Mouse (Mus musculus) stomach, postnatal 0 days (tissue): ENCODE measurements at regions not wholly inside any gene's neighbourhood (a gene's known extent, or its start where the extent isn't known, plus 50 kb on each side); places are given as distances from the start of the nearest gene placed in this dataset.

Experiments used
- ATAC-seq: fragments of 200-750 bp; cut with Nextera tagmentation; 2 replicates; pipeline ENCODE4 v1.8.0; 2017; ENCODE audit not compliant: low FRiP score, low TSS enrichment
- DNase-seq: peaks from one replicate; pipeline ENCODE4 v3.0.0-alpha.2; 2016; ENCODE audit warnings: low spot score
- H3K27ac ChIP-seq: fragments of 300-500 bp; sonication (generic); replicated peaks from 2 replicates; pipeline ENCODE4 v1.5.1; 2014; ENCODE audit warnings: mild to moderate bottlenecking, control low read depth
- H3K27me3 ChIP-seq: fragments of 300-500 bp; sonication (generic); 2 replicates; pipeline ENCODE4 v1.6.1; 2014; ENCODE audit warnings: low read length; ENCODE audit not compliant: control insufficient read depth, insufficient read depth
- H3K36me3 ChIP-seq: fragments of 300-500 bp; sonication (generic); 2 replicates; pipeline ENCODE4 v1.6.1; 2014; ENCODE audit warnings: low read length, mixed read lengths; ENCODE audit not compliant: control insufficient read depth, insufficient read depth
- H3K4me1 ChIP-seq: fragments of 300-500 bp; sonication (generic); replicated peaks from 2 replicates; pipeline ENCODE4 v1.6.1; 2014; ENCODE audit warnings: antibody characterized with exemption; ENCODE audit not compliant: control insufficient read depth, insufficient read depth
- H3K4me2 ChIP-seq: fragments of 300-500 bp; sonication (generic); replicated peaks from 2 replicates; pipeline ENCODE4 v1.6.1; 2014; ENCODE audit warnings: low read depth, mild to moderate bottlenecking, control low read depth, moderate library complexity
- H3K4me3 ChIP-seq: fragments of 300-500 bp; sonication (generic); 2 replicates; pipeline ENCODE4 v1.5.1; 2014; ENCODE audit warnings: low read depth, low read length, control low read depth
- H3K9ac ChIP-seq: fragments of 300-500 bp; sonication (generic); 2 replicates; pipeline ENCODE4 v1.6.1; 2014; ENCODE audit warnings: mild to moderate bottlenecking, low read length, control low read depth, mixed read lengths
- H3K9me3 ChIP-seq: fragments of 300-500 bp; sonication (generic); 2 replicates; pipeline ENCODE4 v1.6.1; 2016; ENCODE audit warnings: low read length; ENCODE audit not compliant: control insufficient read depth
- CTCF ChIP-seq: IDR thresholded peaks from 2 replicates; pipeline ENCODE4 v1.5.1; 2016; ENCODE audit warnings: antibody characterized with exemption, low read depth, mild to moderate bottlenecking, moderate library complexity
- EP300 ChIP-seq: optimal IDR thresholded peaks from 2 replicates; pipeline ENCODE3; 2016; ENCODE audit warnings: antibody characterized with exemption
- WGBS: fragments of 180-500 bp; shearing (Covaris S2); extraction: QIAGEN DNeasy Blood & Tissue Kit; methylation state at CpG from one replicate; pipeline ENCODE4 v1.1.7; 2014; 5-methylcytosine and 5-hydroxymethylcytosine counted together

DNA sequence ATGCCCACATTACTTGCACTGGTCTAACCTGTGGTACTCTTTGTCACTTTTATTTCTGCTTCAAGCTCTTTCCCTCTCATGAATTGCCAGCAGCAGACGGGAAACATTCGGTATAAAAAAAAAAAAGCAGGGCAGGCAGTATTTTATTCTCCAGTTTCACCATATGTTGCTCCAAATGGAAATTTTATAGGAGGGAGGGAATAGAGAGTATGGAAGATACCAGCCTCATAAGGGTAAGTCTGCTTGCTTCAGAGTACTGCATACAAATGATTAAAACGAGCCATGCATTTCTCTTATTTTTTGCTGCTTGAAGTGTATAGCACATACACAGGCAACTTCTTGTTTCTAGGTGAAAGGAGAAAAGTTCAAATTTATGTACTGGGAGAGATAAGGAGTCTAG, 667.5 kb downstream of the Mat2b start:
- Histone ChIP-seq H3K36me3 (no peaks in the 10 kb centered on the region), H3K4me3 (no peak overlapping the region), H3K4me2 (no peak overlapping the region), H3K9ac (no peak overlapping the region), H3K4me1 (no peaks in the 10 kb centered on the region), H3K27me3 (no peaks in the 10 kb centered on the region), H3K27ac (no peak overlapping the region), H3K9me3 (no peaks in the 10 kb centered on the region)
- DNase-seq = no peak
- no peak for ATAC-seq
- TF ChIP-seq CTCF (no peak), EP300 (no peak)
- WGBS = 74% methylated on average over 3 of the region's 3 CpGs

DNA sequence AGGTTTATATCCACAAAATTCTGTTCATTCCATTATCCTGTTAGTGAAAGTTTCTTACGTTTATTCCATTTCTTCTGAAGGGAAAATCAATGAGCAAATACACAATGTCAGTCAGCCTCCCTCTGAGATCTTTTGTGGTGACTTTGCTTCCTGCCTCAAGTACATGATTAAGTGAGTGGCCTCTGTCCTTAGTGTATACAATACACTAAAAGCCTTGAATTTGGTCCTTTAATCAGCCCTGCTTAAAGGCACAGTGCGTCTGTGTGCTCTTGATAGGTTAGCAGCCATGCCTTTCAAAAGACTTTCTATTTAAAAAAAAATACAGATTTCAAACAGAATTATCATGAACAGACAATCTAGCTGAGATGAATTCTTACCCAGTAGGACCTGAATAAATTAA, 695.5 kb downstream of the Mat2b start:
- 10% methylated on average over 2 of the region's 2 CpGs for WGBS
- Histone ChIP-seq H3K9me3 (no peaks in the 10 kb centered on the region), H3K27ac (no peak overlapping the region), H3K4me1 (no peaks in the 10 kb centered on the region), H3K4me2 (no peak overlapping the region), H3K9ac (no peak overlapping the region), H3K27me3 (no peaks in the 10 kb centered on the region), H3K36me3 (no peaks in the 10 kb centered on the region), H3K4me3 (no peak overlapping the region)
- ATAC-seq (no peak), DNase-seq (no peak)
- TF ChIP-seq EP300 (no peak), CTCF (no peak)

DNA sequence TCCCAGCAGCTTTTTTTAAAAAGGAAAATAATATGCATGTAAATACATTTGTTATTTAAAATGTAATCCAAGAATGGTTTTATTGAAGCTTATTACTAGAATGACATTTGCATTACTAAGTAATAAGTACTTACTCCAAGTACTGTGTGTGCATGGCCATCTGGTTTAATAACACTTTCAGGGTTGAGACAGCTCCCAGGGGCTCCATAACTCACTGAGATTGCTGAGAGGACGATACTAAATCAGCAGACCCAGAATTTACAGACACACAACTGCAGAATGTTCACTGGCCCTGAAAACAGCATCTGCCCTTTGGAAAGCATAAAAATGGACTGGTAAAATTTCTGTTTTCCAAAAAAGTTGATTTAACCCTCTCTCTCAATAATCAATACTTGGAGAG, 696.4 kb downstream of the Mat2b start:
- ATAC-seq (no peak), DNase-seq (no peak)
- Histone ChIP-seq H3K4me2 (no peak overlapping the region), H3K9me3 (no peaks in the 10 kb centered on the region), H3K27me3 (no peaks in the 10 kb centered on the region), H3K9ac (no peak overlapping the region), H3K4me1 (no peaks in the 10 kb centered on the region), H3K4me3 (no peak overlapping the region), H3K27ac (no peak overlapping the region), H3K36me3 (no peaks in the 10 kb centered on the region)
- 54% methylated on average over 1 of the region's 1 CpGs for WGBS
- no peak for TF ChIP-seq EP300
- no peak for TF ChIP-seq CTCF

DNA sequence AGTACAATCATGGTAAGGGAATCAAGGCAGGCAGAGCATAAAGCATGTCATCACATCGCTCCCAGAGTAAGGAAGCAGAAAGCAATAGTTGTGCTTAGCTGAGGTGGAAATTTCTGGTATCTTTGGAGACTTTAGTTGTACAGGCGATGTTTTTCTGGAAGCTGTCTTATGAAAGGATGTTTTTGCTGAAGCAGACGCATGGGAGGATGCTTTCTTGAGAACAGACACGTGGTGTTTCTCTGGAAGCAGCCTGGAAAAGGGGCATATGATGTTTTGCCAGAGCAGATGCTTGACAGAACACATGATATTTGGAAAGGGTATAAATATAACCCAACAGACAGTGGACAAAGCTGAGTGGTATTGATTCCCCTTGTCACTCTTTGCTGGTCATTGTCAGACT, 722.4 kb downstream of the Mat2b start:
- ATAC-seq (no peak), DNase-seq (no peak)
- Histone ChIP-seq H3K27ac (no peak overlapping the region), H3K27me3 (no peaks in the 10 kb centered on the region), H3K4me1 (no peaks in the 10 kb centered on the region), H3K4me3 (no peak overlapping the region), H3K9ac (no peak overlapping the region), H3K36me3 (no peaks in the 10 kb centered on the region), H3K4me2 (no peak overlapping the region), H3K9me3 (no peaks in the 10 kb centered on the region)
- 71% methylated on average over 4 of the region's 4 CpGs for WGBS
- TF ChIP-seq EP300 = no peak
- no peak for TF ChIP-seq CTCF

DNA sequence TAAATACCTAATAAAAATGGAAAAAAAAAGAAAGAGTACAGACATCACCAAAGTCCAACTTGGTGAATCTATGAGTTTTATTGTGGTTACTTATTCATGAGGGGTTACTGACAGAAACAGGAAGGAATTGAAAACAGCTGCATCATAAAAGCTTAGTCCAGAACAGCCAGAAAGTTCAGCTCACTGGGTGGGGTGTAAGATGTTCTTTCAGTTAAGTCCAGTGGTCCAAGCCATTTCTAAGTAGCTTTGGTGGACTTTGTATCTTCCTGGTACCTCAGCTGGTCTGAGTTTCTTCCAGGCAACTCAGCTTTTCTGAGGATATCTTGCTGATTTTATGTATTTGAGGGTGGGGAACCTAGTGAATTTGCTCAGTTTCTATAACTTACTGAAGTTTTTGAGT, 731.3 kb downstream of the Mat2b start:
- no peaks in the 10 kb centered on the region for H3K4me1 ChIP-seq
- ATAC-seq (no peak), DNase-seq (no peak)
- H3K36me3 ChIP-seq = no peaks in the 10 kb centered on the region
- no peaks in the 10 kb centered on the region for H3K9me3 ChIP-seq
- H3K27me3 ChIP-seq = no peaks in the 10 kb centered on the region
- TF ChIP-seq EP300 (no peak), CTCF (no peak)
- no peak overlapping the region for H3K9ac ChIP-seq
- no peak overlapping the region for H3K4me2 ChIP-seq
- H3K27ac ChIP-seq = no peak overlapping the region
- no peak overlapping the region for H3K4me3 ChIP-seq

DNA sequence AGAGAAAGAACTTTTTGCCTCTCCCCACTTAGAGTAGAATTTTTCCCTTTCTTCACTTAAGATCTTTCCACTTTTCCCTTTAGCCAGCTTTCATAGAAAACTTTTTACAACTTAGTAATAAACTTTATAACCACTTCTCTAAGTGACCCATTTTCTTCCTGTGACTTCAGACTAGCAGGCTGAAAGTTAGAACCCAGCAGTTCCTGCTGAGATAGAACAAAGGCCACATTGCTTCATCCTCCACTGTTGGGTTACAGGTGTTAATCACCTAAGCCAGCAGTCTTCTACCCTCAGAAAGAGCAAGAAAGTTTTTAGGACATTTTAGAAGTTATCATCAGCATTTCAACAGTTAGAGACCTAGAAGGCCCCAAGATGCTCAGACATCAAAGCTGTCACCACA, 740.6 kb downstream of the Mat2b start:
- Histone ChIP-seq H3K9me3 (no peaks in the 10 kb centered on the region), H3K4me3 (no peak overlapping the region), H3K9ac (no peak overlapping the region), H3K36me3 (no peaks in the 10 kb centered on the region), H3K27me3 (no peaks in the 10 kb centered on the region), H3K4me1 (no peaks in the 10 kb centered on the region), H3K27ac (no peak overlapping the region), H3K4me2 (no peak overlapping the region)
- no peak for TF ChIP-seq CTCF
- no peak for TF ChIP-seq EP300
- ATAC-seq (no peak), DNase-seq (no peak)

DNA sequence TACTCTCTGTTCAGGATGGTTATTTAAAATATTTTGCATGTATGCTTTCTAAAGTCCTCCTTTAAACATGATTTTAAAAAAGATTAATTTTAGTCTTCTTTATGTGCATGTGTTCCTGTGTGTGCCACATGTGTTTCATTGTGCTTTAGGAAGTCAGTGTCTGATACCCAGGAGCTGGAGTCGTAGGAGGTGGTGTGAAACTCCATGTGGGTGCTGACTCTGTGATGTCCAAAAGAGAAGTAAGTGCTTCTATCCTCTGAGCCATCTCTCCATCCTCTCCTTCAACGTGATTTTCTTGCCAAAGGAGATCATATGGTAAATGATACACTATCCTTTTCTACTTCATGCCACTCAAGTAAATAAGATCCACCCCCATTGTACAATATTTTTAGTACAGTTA, 750.8 kb downstream of the Mat2b start:
- 79% methylated on average over 2 of the region's 2 CpGs for WGBS
- no peak overlapping the region for H3K4me2 ChIP-seq
- TF ChIP-seq EP300 (no peak), CTCF (no peak)
- no peaks in the 10 kb centered on the region for H3K36me3 ChIP-seq
- no peak overlapping the region for H3K27ac ChIP-seq
- no peaks in the 10 kb centered on the region for H3K9me3 ChIP-seq
- H3K4me1 ChIP-seq = no peaks in the 10 kb centered on the region
- no peak overlapping the region for H3K9ac ChIP-seq
- ATAC-seq = no peak
- H3K4me3 ChIP-seq = no peak overlapping the region
- no peaks in the 10 kb centered on the region for H3K27me3 ChIP-seq
- no peak for DNase-seq
